Mouse (Mus musculus): ENCODE measurements around the gene Olfr113. TPM values are rescaled to one million over a fixed set of nuclear protein-coding genes. Genes with fewer than 3 reads are reported as not detected.

The Olfr113 gene
- polyA plus RNA-seq, 1 experiment from 2014 or later, result not detected

Other genes with a start within 250 kb of the Olfr113 start
- not detected in 2 replicates for gene Olfr103, start 238.0 kb downstream of the Olfr113 start, polyA plus RNA-seq (2016; fragmentation: Nextera tagmentation; extraction: Ambion mirVana)
- not detected in 2 replicates for gene Olfr104-ps, start 218.1 kb downstream of the Olfr113 start, polyA plus RNA-seq (2016; fragmentation: Nextera tagmentation; extraction: Ambion mirVana)
- gene Olfr105-ps, start 198.6 kb downstream of the Olfr113 start, polyA plus RNA-seq (2016; fragmentation: Nextera tagmentation; extraction: Ambion mirVana), result not detected in 2 replicates
- not detected in 2 replicates for gene Olfr106-ps, start 187.3 kb downstream of the Olfr113 start, polyA plus RNA-seq (2016; fragmentation: Nextera tagmentation; extraction: Ambion mirVana)
- not detected in 2 replicates for gene Olfr107, start 178.4 kb downstream of the Olfr113 start, polyA plus RNA-seq (2016; fragmentation: Nextera tagmentation; extraction: Ambion mirVana)
- gene Olfr108, start 132.2 kb downstream of the Olfr113 start, polyA plus RNA-seq (2016; fragmentation: Nextera tagmentation; extraction: Ambion mirVana), result not detected in 2 replicates
- not detected in 2 replicates for gene Olfr109, start 118.7 kb downstream of the Olfr113 start, polyA plus RNA-seq (2016; fragmentation: Nextera tagmentation; extraction: Ambion mirVana)
- gene H2-M2, start 94.1 kb downstream of the Olfr113 start, polyA plus RNA-seq (2016; fragmentation: Nextera tagmentation; extraction: Ambion mirVana), result not detected in 2 replicates
- gene Olfr110, start 85.2 kb downstream of the Olfr113 start, polyA plus RNA-seq (2016; fragmentation: Nextera tagmentation; extraction: Ambion mirVana), result not detected in 2 replicates
- gene Olfr111, start 69.6 kb downstream of the Olfr113 start, polyA plus RNA-seq (2016; fragmentation: Nextera tagmentation; extraction: Ambion mirVana), result not detected in 2 replicates
- gene Olfr112, start 8.2 kb downstream of the Olfr113 start, polyA plus RNA-seq (2016; fragmentation: Nextera tagmentation; extraction: Ambion mirVana), result not detected in 2 replicates
- gene Olfr114, start 15.1 kb upstream of the Olfr113 start, polyA plus RNA-seq (2016; fragmentation: Nextera tagmentation; extraction: Ambion mirVana), result not detected in 2 replicates
- gene Olfr115, start 49.4 kb upstream of the Olfr113 start, polyA plus RNA-seq (2016; fragmentation: Nextera tagmentation; extraction: Ambion mirVana), result not detected in 2 replicates
- not detected in 2 replicates for gene Olfr116, start 49.5 kb upstream of the Olfr113 start, polyA plus RNA-seq (2016; fragmentation: Nextera tagmentation; extraction: Ambion mirVana)
- not detected in 2 replicates for gene Olfr117, start 86.1 kb upstream of the Olfr113 start, polyA plus RNA-seq (2016; fragmentation: Nextera tagmentation; extraction: Ambion mirVana)
- gene Olfr118, start 89.3 kb upstream of the Olfr113 start, polyA plus RNA-seq (2016; fragmentation: Nextera tagmentation; extraction: Ambion mirVana), result not detected in 2 replicates
- gene Olfr119, start 118.9 kb upstream of the Olfr113 start, polyA plus RNA-seq (2016; fragmentation: Nextera tagmentation; extraction: Ambion mirVana), result not detected in 2 replicates
- gene Olfr120, start 144.1 kb upstream of the Olfr113 start, polyA plus RNA-seq (2016; fragmentation: Nextera tagmentation; extraction: Ambion mirVana), result not detected in 2 replicates
- not detected in 2 replicates for gene Olfr121, start 171.2 kb upstream of the Olfr113 start, polyA plus RNA-seq (2016; fragmentation: Nextera tagmentation; extraction: Ambion mirVana)
- not detected in 2 replicates for gene Olfr122, start 190.9 kb upstream of the Olfr113 start, polyA plus RNA-seq (2016; fragmentation: Nextera tagmentation; extraction: Ambion mirVana)
- gene Olfr123, start 215.9 kb upstream of the Olfr113 start, polyA plus RNA-seq (2016; fragmentation: Nextera tagmentation; extraction: Ambion mirVana), result not detected in 2 replicates
- not detected in 2 replicates for gene Olfr124, start 222.2 kb upstream of the Olfr113 start, polyA plus RNA-seq (2016; fragmentation: Nextera tagmentation; extraction: Ambion mirVana)

Measured in forebrain, embryonic 10.5 days (tissue).